Mouse (Mus musculus) A20 (cell line): ENCODE data around the gene Pmfbp1.

Experiments
- DNase-seq: peaks from one replicate; pipeline ENCODE4 v3.0.0-alpha.2; 2011; ENCODE audit warnings: low read depth, low spot score

Gene Pmfbp1

GRCm38 (mm10) chr8:109499009-109499717, 5.3 kb downstream of the Pmfbp1 start:
- no peak for DNase-seq

GRCm38 (mm10) chr8:109503566-109503965, 9.7 kb downstream of the Pmfbp1 start:
- no peak for DNase-seq

- DNase-seq: no peak
Measured at GRCm38 (mm10) chr8:109505560-109505959, 11.7 kb downstream of the Pmfbp1 start.

DNA sequence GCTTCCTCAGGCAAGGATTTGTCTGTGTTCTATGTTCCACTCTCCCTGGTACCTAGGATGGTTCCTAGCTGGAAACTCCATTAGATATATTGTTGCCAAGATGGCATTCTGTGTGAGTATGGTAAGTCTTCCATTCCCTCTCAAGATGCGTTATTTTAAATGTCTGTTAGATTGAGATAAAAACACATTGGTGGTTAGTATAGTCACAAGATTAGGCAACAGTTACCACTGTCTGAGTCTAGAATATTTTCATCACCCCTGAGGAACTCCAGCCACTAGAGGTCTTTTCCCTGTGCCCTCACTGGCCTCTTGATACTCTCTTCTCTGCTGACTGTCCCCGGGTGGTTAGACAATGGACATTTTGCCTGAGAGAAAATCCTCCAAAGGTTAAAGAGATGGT, 30.2 kb downstream of the Pmfbp1 start:
- no peak for DNase-seq

DNA sequence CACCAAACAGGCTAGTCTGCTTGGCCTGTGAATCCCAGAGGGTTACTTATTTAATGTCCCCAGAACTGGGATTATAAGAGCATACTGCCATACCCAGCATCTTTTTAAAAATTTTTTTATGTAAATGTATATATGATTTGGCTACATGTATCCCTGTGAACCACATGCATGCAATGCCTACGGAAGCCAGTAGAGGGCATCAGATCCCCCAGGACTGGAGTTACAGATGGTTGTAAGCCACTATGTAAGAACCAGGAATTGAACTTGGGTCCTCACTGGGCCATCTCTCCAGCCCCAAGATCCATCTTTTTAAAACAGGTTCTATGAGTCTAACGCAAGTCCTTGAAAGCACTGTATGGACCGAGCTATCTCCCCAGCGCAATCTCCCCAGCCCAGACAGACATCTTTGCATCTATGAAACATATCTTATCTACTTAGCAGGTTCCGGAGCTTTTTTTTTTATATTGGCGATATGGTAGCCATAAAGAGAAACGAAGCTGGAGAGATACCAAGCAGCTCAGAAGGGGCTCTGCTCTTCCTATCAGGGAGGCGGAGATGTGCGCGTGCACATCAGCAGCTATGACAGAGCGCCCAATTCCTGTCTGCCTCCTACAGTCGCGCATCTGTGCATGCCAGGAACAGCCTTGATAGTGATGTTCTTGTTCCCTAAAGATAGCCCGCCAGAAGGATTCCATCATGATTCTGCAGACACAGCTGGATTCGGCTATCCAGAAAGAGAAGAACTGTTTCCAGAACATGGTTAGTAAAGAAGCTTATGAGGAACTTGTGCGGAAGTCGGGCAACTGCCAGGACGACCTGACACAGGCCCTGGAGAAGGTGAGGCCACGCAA, 41.5 kb downstream of the Pmfbp1 start:
- DNase-seq: peak; percentile 57

DNA sequence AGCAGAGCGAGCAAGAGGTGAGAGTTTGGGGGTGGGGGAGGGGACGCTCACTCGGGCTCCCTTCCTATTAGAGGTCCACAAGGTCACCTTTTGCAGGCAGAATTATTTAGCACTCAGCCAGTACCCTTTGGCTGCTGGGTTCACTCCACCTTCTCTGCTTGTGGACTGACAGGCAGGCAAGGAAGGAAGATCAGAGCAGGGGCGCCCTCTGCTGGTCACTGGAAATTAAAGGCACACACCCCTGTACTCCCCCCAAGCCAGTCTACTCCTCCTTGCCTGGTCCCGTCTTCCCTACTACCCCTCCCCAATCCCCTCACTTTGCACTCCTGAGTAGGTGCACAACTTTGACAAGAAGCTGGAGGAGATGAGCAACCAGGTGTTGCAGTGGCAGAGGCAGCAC, 42.9 kb downstream of the Pmfbp1 start:
- DNase-seq: peak; percentile 69

- no peak for DNase-seq
Measured at GRCm38 (mm10) chr8:109542165-109542564, 48.3 kb downstream of the Pmfbp1 start.

DNA sequence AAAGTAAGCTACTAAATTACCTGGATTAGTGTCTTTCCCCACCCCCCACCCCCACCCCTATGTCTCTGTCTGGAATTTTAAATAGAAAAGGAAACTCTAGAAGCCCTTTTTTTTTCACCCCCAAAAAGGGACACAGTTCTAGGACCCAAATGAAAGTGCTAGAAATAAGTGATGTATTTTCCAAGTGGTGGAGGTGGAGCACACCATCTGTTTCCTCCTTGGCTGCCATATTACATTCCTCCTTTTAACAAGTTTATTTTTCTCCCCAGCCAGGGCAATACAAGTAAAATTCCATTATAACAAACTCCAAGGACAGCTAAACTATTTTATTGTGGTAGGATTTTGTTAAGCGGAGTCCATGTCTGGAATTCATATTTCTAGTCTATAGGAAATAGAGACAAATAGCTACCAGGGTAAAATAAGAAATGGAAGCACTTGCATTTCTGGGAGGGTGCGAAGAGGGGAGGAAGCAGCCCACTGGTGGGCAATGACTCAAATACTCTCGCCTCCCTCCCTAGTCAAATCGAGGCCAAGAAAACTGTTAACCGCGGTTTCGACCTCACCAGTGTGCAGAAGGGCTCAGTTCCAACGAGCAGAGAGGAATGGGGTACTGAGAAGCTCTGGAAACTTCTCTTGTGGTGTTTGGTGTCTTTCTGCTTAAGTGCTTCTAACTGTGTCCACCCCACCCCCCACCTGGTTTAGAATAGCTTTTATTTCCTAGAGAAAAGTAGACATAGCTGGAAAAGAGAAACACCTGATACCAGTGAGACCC, 49.1 kb downstream of the Pmfbp1 start:
- DNase-seq: no peak

- no peak for DNase-seq
Measured at GRCm38 (mm10) chr8:109544049-109544448, 50.2 kb downstream of the Pmfbp1 start.

- DNase-seq: peak; percentile 23
Measured at GRCm38 (mm10) chr8:109551663-109552062, 57.8 kb downstream of the Pmfbp1 start.

GRCm38 (mm10) chr8:109563881-109564280, 70.1 kb downstream of the Pmfbp1 start:
- DNase-seq: peak; percentile 34

DNA sequence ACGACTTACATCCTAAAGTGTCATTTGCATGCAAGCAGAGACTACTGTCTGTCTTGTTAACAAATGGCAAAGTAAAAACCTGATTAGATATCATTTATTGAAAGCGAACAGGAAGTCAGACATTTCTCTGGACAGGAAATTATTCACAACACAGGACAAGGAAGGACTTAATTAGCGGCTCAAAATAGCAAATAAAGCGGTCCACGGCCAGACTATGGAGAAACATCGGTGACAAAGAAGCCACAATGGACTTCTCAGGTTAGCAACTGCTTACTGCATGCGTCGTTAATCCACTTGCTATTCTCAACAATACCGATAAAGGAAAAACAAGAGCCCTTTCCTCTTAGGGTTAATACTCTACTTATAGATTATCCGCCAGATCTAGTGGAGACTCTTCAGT, 70.9 kb downstream of the Pmfbp1 start:
- peak; percentile 47 for DNase-seq

DNA sequence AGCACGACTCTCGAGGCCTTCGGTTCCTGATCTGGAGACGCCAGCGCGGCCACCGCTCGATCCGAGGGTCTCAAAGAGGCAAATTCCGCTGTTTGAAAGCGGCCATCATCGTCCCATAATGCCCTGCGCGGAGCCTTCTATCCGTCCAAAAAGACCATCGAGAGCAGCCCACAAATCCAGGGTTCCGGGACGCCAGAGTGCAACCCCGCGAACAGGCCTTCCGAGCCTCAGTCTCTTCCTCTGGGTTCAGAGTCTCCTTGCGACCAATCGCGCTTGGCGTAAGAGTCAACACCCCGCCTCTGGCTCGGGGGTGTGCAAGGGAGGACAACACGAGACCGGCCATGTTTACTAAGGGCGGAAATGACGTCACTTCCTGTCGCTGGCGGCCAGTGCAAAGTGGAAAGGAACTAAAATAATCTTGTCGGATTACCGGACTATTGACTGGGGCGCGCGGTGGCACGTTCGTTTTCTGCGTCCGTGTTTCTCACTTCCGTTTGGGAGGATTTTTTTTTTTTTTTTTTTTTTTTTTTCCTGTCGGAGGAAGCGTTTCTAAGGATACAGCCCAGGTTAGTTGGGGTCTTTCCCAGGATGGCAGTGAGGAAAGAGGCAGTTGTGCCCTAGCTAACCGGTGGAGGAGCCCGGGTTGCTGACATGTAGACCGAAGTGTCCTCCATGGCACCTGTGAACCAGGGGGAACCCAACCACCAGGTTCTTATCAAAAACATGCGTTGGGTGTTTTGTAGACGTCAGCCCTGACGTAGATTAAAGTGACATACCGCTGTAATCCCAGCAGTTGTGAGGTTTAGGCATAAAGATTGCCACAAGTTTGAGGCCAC, 71.9 kb downstream of the Pmfbp1 start, which contains the start of the genes Dhx38 and Txnl4b:
TSS of gene Dhx38 (minus strand) at position 364 of the 836 bp plus-strand sequence.
TSS of gene Txnl4b (plus strand) at position 395 of the 836 bp plus-strand sequence.
- peak; percentile 99 for DNase-seq

- no peak for DNase-seq
Measured at GRCm38 (mm10) chr8:109571139-109571538, 77.3 kb downstream of the Pmfbp1 start.

DNA sequence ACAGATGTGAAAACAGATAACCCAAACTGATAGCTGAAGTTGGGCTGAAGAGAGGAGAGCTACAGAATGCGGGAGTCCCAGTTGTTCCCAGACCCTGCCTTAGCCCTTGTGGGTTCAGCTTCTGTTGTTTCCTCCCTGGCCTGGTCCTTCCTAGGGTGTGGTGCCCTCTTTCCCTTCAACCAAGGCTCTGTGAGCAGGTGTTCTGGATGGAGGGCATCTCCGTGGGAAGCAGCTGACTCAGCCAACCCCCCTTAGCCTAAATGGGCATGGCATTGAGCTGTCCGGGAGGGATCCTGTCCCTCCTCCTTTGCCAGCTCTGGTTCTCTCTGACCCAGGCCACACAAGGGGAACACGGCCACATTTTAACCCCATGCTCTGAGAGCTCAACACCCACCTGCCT, 82.5 kb downstream of the Pmfbp1 start:
- no peak for DNase-seq

GRCm38 (mm10) chr8:109578900-109579301, 85.1 kb downstream of the Pmfbp1 start, which contains the start of gene Hp:
TSS of gene Hp (minus strand) at chr8:109579172.
- DNase-seq: no peak

DNA sequence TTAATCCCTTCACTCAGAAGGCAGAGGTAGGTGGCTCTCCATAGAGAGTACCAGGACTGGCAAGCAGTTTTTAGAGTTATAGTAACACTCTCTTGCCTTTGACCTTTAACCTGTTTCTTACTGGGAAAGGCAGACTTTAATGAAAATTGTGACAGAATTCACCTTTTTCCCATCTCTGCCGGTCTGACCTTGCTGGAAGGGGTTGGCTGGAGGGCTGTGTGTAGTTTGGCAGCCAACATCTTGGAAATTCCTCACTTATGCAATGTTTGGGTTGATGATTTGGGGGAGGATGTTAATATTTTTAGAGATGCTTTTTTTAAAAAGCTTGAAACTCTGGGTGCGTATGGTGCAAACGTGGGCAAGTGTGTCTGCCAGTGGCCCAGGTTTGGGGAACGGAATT, 90.5 kb downstream of the Pmfbp1 start:
- DNase-seq: no peak

- DNase-seq: no peak
Measured at GRCm38 (mm10) chr8:109584830-109585229, 91.0 kb downstream of the Pmfbp1 start.

GRCm38 (mm10) chr8:109585652-109586051, 91.8 kb downstream of the Pmfbp1 start:
- no peak for DNase-seq

- DNase-seq: no peak
Measured at GRCm38 (mm10) chr8:109586972-109587504, 93.2 kb downstream of the Pmfbp1 start.

DNA sequence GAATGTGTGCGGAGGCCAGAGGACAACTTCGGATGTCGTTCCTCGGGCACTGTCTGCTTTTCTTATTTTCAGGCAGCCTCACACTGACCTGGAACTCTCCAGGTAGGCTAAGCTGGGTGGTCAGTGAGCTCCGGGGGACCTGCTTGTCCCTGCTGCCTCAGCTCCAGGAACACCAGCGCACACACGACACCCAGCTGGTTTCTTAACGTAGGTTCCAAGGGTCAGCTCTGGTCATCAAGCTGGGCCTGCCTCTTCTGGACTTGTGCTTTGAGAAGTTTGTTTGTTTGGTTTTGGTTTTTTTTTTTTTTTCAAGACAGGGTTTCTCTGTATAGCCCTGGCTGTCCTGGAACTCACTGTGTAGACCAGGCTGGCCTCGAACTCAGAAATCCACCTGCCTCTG, 97.1 kb downstream of the Pmfbp1 start:
- no peak for DNase-seq
